Mouse (Mus musculus) cerebellum, postnatal 4 days (tissue): ENCODE data around the gene Myl10.
"Not testable (repeated sequence)": the region's sequence is repeated elsewhere in the genome, so short reads cannot be mapped to it uniquely, and the experiment has no call there.

ENCODE experiments used
- DNase-seq, 2 experiments: peaks; one replicate each; pipeline ENCODE4 v3.0.0; 2022; ENCODE audit warnings: low spot score in 2 of 2, mixed read lengths in 1 of 2

Gene Myl10

DNA sequence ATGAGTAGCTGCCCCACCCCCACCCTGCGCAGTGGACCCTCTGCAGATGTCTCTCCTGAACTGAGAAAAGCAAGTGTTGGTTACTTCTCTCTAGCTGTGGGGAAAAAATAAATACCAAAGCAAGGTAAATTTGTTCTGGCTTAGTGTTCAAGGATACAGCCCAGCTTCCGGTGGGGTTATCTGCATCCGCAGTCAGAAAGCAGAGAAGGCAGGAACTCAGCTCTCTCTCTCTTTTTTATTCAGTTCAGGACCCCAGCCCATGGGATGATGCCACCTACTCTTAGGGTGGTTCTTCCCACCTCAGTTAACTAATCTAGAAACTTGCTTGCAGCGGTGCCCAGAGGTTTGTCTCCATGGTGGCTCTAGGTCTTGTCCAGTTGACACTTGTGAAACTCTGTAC is at the start of gene Myl10:
Myl10 (plus strand) TSS at position 363 of the 400 bp plus-strand sequence.
- no peak for DNase-seq

DNA sequence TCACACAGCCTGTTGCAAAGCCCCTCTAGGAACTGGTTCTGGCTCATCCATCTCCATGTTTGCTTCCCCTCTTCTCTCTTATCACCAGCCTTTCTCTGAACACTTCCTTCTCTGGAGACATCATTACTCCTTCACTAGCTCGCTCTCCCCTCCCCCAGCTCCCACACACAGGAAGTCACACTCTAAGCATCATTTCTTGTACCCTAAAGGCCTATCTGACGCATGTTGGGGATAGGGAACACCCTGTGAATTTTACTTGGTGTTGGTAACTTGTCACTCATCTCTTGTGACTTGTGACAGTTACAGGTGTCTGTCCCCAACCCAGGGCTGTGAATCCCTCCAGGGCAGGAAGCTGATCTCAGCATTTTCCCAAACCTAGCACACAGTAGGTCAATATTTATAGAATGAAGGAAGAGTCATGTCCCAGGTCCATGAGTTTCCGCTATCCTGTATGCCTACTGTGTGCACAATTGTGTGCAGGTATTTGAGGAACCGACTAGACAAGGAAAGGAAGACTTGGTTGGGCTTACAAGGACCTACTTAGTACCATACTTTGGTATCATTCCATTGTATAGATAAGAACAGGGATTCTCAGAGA is 46.1 kb upstream of the Myl10 start:
- DNase-seq: no peak

DNA sequence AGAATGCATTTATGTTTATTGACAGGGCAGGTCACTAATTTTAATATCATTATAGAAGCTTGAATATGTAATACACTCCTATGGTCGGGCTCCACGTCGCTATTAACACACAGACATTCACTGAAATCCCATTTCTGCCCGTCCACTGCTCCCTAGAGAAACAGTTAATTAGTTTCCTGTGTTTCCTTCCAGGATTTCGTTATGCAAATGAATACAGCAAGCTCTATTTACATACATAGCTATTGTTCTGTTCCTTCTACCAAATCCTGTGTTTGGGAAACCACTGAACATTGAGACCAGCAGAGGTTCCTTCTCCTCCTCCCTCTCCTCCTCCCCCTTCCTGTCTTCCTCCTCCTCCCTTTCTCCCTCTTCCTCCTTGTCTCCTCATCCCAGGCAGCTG is 43.9 kb upstream of the Myl10 start:
- DNase-seq: no peak

DNA sequence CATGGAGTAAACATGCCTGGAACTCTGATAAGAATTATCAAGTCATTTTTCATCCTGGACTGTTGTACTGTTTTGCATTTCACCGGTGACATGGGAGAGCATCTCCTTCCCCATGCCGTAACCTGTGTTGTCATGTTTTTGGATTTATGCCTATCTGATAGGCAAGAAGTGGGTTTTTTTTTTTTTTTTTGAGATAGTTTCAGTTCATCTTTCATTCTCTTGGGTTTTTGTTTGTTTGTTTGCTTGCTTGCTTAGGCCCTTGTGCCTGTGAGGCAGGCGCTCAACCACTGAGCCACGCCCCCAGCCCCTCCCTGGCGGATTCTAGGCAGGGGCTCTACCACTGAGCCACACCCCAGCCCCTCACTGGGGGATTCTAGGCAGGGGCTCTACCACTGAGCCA is 43.3 kb upstream of the Myl10 start:
- no peak for DNase-seq

DNA sequence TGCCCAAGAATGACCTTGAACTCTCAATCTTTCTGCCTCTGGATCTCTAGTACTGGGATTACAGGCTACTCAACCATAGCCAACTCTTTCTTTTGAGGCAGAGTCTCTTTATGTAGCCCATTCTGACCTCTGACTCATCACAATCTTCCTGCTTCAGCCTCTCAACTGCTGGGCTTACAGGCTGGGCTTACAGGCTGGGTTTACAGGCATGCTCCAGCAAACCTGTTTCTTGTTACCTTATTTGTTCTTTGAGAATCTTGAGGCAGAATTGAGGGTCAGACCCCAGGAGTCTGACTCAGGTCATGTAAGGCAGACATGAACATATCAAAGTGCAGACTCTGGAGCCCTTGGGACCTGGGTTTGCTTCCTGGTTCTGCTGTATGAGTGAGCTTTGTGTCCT is 38.5 kb upstream of the Myl10 start:
- no peak for DNase-seq

DNA sequence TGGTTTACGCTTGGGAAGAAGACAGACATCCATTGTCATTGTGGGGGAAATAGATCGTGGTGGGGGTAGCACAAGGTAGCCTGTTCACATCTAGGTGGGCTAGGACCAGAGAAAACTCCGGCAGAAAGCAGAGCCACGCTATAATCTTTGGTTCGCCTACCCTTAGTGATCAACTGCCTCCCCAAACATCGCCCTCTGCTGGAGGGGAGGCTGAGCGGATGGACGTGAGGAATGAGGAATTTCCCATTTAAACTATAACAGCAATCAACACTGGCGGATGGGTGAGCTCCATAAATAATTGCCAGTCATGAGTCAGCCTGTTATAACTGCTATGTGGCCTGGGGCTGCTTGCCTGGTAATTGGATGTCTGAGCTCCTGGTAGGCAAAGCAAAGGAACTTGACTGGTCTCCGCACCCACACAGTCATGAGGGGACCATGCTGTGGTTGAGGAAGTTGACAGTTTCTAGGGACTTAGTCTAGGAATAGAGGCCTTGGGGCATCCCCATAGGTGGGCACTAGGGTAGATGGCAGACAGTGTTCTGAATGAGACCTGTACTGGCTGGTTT is 36.0 kb upstream of the Myl10 start:
- no peak for DNase-seq

DNA sequence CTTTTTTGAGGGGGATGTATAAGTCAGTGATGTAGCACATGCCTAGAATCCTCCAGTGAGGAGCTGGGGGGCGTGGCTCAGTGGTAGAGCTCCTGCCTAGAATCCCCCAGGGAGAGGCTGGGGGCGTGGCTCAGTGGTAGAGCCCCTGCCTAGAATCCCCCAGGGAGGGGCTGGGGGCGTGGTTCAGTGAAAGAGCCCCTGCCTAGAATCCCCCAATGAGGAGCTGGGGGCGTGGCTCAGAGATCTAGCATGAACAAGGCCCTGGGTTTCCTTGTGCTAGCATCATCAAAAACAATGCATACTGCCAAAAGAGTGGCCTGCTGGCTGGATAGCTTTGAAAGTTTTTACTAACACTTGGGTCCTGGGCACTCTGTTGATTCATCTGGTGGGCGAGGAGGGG is 32.2 kb upstream of the Myl10 start:
- DNase-seq: not testable (repeated sequence)

DNA sequence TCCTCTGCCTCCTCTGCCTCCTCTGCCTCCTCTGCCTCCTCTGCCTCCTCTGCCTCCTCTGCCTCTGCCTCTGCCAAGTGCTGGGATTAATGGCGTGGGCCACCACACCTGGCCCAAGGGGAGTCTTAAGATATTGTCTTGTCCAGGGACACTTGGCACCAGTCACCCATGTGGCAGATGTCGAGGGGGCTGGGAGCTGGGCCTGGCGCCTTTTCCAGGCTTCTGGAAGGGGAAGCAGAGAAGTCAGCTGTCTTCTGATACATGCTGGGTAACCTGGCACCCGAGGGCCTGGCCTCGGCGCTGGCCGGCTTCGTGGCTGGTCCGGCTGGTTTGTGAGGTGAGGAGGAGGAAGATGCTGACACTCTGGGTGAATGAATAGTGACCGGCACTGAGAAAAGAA is 30.7 kb upstream of the Myl10 start:
- no peak for DNase-seq

DNA sequence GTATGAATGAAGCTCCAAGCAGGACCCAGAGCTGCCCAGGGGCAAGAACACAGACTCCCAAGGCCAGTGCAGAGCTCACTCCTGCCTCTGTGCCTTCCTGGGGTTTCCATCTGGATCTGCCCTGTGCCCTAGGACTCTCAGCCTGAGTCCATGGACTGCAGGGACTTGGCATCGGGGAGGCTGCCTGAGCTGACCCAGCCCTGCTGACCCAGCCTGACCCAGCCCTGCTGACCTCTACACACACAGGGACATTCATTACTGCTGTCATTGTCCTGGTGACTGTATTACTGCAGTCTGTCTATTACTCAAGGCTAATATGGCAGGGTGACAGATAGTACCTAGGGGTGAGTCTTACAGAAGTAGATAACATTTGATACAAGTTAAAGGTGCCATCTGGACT is 30.1 kb upstream of the Myl10 start:
- DNase-seq: no peak

DNA sequence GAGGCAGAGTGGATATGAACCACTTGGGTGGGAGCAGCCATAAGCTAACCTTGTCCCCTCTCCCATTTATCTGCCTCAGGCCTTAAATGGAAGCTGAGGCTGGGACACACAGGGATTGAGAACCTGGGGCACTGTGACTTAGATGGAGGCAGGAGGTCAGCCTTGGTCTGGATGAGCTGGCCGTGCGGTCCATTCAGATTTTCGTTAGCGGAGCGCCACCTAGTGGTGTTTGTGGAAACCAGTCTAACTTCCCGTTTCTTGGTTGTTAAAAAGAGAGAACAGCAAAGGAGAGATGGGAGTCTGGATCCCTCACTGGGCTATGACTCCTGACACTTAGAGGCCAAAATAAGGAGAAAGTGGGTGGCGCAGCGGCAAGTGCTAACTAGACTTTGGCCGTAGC is 28.4 kb upstream of the Myl10 start:
- DNase-seq: peak; percentile 63 to 79

DNA sequence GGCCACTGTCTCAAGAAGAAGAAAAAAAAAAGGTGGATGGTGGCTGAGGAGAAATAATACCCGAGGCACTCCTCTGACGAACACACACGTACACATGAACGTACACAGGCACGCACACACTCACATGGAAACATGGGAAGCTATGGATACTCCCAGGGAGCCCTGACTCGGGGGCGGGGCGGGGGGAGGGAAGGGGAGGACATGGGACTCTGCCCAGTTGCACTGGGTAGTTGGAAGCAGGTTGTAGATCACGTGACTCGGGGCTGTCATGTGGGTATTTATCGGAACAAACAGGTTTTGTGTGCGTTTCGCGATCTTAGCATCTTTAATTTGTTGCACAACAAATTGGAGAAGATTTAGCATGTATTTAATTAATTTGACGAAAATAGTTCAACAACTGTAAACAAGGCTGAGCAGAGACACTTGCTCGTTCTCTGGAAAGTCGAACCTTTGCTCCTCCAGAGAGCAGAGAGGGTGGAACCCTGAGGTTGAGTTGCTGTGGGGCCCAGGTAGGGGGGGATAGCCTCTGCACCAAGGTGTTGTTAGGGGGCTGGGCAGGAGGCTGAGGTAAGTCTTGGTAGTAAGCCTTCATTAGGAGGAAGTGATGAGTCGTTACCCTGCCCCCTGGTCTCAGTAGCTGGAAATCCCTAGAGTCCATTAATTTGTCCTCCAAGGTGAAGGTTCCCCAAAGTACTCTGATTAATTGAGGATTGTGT is 16.5 kb upstream of the Myl10 start:
- no peak for DNase-seq

DNA sequence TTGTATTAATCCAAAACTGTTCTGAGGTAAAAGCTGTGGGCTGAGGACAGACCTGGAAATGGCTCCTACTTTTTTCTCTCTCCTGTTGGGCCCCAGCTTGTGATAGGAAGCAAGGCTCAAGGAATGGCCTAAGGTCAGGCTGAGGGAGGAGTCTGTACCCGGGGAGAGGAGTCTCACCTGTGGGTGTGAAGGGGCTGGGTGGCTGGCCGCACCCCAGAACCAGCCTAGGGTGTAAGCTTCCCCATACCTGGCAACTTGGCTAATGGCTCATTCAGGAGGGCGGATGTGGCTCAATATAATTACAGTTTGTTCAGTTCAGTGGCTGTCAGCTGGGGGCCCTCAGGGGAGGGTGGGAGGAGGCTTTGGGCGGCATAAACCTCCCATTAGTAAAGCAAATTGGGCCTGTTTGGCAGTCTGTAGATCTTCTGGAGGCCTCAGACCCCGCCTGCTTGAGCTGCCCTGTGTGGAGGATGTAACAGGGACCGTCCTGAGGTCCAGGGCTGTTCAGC is 14.1 kb upstream of the Myl10 start:
- no peak for DNase-seq

DNA sequence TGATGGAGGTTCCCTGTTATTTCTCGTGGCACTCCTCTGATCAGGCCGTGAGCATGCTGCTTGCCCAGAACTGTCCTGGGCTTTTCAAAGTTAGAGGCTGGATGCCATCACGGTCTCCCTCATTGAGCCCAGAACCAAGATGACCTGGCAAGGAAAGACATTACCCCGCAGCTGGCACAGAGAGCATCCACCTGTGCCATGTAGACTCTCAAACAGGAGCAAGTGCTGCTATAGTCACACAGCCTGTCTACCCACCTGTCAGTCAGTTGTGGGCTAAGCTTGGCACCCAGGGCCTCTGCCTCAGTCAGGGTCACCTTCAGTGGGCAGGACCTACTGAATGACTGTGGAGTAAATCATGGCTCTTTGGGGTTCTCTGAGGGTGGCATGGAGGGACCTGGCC is 6.6 kb upstream of the Myl10 start:
- no peak for DNase-seq

DNA sequence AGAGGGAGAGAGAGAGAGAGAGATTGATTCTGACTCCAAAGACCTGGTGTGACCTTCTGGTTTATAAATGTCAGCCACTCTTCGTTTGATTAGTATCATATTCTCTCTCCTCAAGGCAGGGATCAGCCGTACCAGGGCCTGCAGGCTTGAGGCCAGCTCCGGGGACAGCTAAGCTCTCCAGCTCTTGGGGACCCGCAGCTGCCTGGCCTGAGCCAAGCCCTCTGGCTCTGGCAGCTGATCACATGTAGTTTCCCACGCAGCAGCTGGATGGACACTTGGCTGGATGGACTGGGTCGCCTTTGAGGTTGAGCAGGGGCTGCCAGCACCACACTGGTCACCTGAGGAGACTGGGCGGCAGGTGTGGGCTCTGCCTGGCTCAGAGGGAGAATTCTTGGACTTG is 5.4 kb upstream of the Myl10 start:
- DNase-seq: no peak

DNA sequence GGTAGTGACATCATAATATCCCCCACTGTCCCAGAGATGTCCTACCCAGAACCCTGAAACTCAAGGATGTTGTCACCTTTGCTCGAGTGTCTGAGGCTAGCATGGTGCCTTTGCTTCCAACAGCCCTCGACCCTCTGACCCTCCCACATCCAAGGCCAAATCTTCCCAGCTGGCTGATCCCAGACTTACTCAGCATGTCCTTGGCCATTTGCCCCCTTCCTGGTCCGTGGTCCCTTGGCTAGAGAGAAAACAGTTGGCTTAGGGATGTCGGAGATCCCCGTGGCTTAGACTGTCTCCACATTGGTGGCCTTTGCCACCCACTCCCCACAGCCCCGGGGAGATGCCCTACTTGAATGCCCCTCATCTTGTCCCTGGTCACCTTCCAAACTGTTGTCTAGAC is 4.1 kb upstream of the Myl10 start:
- no peak for DNase-seq

DNA sequence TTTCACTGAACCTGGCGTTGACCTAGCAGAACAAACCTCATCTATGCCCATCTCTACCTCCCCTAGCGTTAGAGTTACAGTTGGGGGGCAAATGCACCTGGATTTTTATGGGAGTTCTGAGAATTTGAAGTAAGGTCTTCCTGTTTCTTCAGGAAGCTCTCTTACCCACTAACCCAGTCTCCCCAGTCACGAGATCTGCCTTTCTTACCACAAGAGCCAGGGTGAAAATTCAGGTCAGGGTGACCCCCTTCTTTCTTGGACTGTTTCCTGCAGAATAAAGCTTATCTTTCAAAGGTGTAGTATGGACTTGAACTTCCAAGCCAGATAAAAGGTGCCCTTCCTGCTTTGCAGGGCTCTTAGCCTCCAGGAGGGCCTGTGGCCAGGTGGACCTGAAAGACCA is 1.8 kb upstream of the Myl10 start:
- DNase-seq: no peak

DNA sequence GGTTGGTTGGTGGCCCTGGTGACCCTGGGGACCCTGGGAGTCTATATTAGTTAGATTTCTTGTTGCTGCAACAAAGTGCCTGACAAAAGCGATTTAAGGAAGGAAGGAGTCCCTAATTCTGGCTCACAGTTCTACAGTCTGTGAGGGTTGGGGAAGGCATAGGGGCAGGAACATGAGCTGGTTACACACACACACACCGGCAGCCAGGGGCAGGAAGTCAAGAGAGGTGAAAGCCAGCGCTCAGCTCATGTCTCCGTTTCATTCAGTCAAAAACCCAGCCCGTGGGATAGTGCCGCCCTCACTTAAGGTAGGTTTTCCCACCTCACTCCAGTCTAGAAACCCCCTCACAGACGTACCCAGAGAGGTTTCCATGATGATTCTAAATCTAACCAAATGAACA is 472 bp downstream of the Myl10 start:
- DNase-seq: no peak

DNA sequence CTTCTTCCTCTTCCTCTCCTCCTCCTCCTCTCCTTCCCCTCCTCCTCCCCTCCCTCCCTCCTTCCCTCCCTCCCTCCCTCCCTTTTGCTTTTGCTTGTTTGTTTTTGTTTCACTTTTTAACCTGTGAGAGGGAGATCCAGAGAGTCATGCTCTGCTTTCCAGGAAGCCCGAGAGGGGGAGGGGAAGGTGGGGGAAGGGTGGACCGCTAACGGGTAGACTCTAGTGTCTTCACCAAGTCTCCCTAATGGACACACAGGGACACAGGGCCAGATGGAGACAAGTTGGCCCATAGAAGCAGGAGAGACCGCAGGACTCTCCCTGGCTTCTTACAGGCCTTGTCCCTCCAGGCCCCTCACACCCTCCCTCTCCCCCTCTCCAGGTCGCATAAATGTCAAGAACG is 2.0 kb downstream of the Myl10 start:
- no peak for DNase-seq

DNA sequence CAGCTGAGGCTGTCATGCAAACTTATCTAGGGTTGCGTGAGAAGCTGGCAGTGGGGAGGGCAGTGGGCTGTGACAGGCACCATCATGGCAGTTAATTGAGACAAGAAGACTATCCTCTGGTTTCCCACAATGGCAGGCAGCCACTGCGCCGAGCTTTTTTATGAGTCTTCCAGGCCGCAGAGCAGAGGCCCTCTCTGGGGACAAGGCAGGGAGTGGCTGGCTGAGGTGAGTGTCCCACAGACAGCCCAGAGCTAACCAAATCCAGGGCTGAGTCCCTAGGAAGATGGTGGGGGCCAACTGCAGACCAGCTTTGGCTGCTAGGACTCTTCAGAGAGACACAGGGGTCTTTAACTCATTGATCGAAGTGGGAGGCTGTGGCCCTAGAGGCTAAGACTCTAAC is 3.6 kb downstream of the Myl10 start:
- DNase-seq: no peak

DNA sequence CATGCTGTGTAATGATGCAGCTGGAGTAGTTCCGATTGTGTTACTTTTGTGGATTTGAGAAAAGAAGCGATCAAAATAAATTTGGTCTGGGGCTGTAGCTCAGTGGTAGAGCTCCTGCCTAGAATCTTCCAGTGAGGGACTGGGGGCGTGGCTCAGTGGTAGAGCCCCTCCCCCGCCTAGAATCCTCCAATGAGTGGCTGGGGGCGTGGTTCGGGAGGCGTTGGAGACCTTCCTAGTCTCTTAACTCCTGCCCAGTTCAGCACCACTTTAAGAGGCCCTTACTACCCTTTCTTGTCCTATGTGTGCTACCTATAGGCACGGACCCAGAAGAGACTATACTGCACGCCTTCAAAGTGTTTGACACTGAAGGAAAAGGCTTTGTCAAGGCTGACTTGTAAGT is 4.7 kb downstream of the Myl10 start:
- DNase-seq: no peak

DNA sequence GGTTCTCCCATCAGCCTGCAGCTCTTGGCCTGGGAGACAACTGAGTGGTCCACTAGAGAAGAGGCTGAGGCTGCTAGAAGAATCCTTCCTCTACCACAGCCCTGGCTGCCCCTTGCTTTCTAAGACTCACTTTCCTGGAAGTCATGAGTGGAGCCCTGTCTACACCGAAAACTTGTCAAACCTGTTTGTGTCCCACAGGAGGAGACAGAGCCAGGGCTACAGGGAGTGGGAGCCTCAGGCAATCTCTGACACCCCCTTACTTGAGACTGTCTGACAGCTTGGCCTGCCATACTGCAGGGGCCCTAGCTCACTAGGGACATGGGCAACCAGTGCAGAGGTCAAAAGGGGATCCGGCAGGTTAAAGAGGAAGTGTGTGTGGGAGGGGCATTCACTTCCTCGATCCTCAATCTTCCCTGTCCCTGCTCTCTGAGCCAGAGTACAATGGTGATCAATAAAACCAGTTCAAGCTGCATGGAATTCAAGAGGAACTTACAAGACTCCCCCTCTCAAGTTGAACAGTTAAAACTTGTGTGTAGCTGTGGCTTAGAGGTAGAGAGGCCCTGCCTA is 9.3 kb downstream of the Myl10 start:
- no peak for DNase-seq

DNA sequence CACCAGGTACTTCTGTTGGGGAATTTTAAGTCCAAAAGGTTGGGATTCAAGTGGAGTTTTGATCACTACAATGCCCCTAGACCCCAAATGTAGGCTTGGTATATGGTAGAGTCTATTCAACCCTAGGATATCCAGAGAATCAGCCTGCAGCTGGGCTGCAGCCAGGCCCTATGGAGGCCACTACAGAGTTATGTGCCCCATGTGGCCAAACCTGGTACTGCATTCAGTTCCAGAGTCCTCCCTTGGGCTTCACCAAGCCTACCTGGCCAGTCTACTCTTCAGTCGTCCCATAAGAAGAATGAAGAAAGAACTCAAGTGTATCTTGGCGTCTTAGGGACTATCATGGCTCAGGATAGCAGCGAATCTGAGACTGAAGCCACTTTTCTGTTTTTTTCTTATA is 10.8 kb downstream of the Myl10 start:
- DNase-seq: peak; percentile 50 to 65

DNA sequence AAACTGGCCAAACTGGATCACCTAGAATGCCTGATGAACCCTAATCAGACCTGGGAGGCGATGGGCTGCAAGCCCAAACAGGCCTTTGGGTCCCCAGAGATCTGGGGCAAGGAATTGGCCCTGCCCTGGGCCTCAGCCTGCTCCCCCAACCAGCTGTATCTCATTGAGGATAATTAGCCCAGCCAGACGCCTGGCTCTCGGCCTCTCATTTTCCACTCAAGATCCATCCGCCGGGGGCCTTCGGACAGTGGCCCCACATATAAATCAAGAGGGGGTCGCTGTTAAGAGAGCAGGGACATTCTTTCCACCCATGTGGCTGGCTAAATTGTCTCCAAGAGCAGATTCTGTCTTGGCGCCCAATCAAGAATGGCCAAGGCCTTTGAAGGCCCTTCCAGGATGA is 11.2 kb downstream of the Myl10 start:
- no peak for DNase-seq
